Mouse (Mus musculus) heart, adult 2 months (tissue): ENCODE data around the gene Camsap3. TPM values are rescaled to one million over a fixed set of nuclear protein-coding genes. Genes with fewer than 3 reads are reported as not detected.
"Not testable (repeated sequence)": the region's sequence is repeated elsewhere in the genome, so short reads cannot be mapped to it uniquely, and the experiment has no call there.

Experiments used
- DNase-seq, 2 experiments: peaks; one replicate each; pipeline ENCODE4 v3.0.0; 2021
- H3K27ac ChIP-seq: fragments of 200-600 bp; 2 replicates; pipeline ENCODE4 v1.8.1; 2022
- H3K27me3 ChIP-seq: fragments of 200-500 bp; 2 replicates; pipeline ENCODE4 v1.6.1; 2012; ENCODE audit warnings: mild to moderate bottlenecking, low read length, inconsistent platforms, mixed read lengths; ENCODE audit not compliant: control insufficient read depth, insufficient read depth
- H3K36me3 ChIP-seq: fragments of 200-500 bp; 2 replicates; pipeline ENCODE4 v1.6.1; 2012; ENCODE audit warnings: low read length, inconsistent platforms; ENCODE audit not compliant: control insufficient read depth, insufficient read depth
- H3K4me1 ChIP-seq: fragments of 200-500 bp; 2 replicates; pipeline ENCODE4 v1.6.1; 2011; ENCODE audit warnings: low read length; ENCODE audit not compliant: control insufficient read depth, insufficient read depth
- H3K4me3 ChIP-seq: fragments of 200-600 bp; 2 replicates; pipeline ENCODE4 v1.8.1; 2022
- H3K79me2 ChIP-seq: fragments of 200-500 bp; replicated peaks from 2 replicates; pipeline ENCODE4 v1.6.1; 2012; ENCODE audit warnings: mild to moderate bottlenecking, inconsistent platforms, low read length, moderate library complexity, mixed read lengths; ENCODE audit not compliant: control insufficient read depth, insufficient read depth
- H3K9ac ChIP-seq: fragments of 200-500 bp; 2 replicates; pipeline ENCODE4 v1.6.1; 2012; ENCODE audit warnings: low read depth, mild to moderate bottlenecking, control low read depth, inconsistent platforms, low read length, mixed read lengths
- CTCF ChIP-seq: fragments of 200-600 bp; IDR thresholded peaks from 2 replicates; pipeline ENCODE4 v1.8.1; 2022; ENCODE audit warnings: antibody characterized with exemption, mild to moderate bottlenecking, moderate library complexity
- EP300 ChIP-seq: fragments of 200-500 bp; IDR thresholded peaks from 2 replicates; pipeline ENCODE4 v1.6.1; 2011; ENCODE audit warnings: low read depth, low read length, control low read depth; ENCODE audit not compliant: insufficient read depth
- POLR2A ChIP-seq: fragments of 200-500 bp; IDR thresholded peaks from 2 replicates; pipeline ENCODE4 v1.6.1; 2011; ENCODE audit warnings: mild to moderate bottlenecking, low read depth, low read length, control low read depth; ENCODE audit not compliant: insufficient read depth
- WGBS: fragments of 180-500 bp; shearing (Covaris S2); methylation state at CpG from one replicate; pipeline ENCODE4 v1.1.7; 2018; 5-methylcytosine and 5-hydroxymethylcytosine counted together
- intact Hi-C: fragments of 180-260 bp; cut with DNase I; formaldehyde crosslinking; loops from one replicate; pipeline ENCODE4 v1.15.1; 2025
- polyA plus RNA-seq: library from polyadenylated mRNA; depleted of rRNA; stranded (reverse); fragments of >200 nt; gene quantifications from 2 replicates; pipeline ENCODE4 v1.2.3, GENCODE M21; 2012
- total RNA-seq, 2 experiments: library from RNA; stranded (reverse); gene quantifications; 2 replicates each; pipeline ENCODE4 v1.2.3; 2021

Gene Camsap3
- total and polyA plus RNA-seq, 3 experiments: 0.68 to 1.9 (median 1.2) TPM

DNA sequence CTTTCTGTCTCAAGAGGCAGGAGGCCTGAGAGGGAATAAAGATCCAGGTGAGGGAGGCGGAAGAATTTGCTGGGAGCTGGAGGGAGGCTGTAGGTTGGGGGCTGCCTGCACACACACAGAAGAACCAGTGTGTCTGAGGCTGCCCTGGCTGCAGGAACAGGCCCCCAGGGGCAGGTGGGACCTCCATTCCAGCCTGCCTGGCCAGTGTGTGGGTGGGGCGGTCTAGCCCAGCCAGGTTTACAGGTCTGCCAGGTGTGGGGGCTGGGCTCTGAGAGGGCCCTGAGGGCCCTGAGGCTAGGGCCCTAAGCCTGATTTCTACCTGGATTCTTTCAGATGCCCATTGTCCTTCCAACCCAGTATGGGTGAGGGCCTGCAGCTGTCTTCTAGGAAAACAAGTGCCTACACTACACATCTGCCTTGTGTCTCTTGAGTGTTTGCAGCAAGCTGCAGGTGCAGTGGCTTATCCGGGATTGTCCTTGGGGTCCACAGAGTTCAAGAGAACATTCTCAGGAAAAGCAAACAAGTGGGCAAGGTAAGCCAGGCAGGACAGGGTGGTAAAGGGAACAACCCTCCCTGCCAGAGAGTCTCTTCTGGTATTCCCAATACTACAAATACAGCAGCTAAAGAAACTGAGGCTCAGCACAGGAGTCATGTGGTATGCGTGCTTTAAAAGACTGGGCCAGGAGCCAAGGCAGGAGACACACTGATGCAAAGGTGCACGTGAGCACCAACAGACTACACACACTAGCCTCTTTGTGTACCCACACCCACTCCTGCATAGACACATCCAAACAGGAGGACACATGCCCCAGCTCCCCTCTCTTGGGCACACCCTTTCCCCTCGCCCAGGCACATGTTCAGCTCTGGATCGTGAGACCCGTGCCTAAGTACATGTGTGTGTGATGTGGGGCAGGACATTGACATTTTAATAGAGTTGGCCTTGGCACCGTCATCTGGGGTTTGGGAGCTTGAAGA, 7.4 kb upstream of the Camsap3 start:
- H3K27ac ChIP-seq: no peak overlapping the region
- no peaks in the 10 kb centered on the region for H3K27me3 ChIP-seq
- no peak overlapping the region for H3K4me3 ChIP-seq
- no peaks in the 10 kb centered on the region for H3K36me3 ChIP-seq
- H3K79me2 ChIP-seq: no peaks in the 10 kb centered on the region
- no peaks in the 10 kb centered on the region for H3K4me1 ChIP-seq
- no peak overlapping the region for H3K9ac ChIP-seq
- no peak for DNase-seq
- intact Hi-C loops: no loop called here
- WGBS: 78% methylated on average over 9 of the region's 9 CpGs
- TF ChIP-seq EP300 (no peak), CTCF (no peak), POLR2A (no peak)

DNA sequence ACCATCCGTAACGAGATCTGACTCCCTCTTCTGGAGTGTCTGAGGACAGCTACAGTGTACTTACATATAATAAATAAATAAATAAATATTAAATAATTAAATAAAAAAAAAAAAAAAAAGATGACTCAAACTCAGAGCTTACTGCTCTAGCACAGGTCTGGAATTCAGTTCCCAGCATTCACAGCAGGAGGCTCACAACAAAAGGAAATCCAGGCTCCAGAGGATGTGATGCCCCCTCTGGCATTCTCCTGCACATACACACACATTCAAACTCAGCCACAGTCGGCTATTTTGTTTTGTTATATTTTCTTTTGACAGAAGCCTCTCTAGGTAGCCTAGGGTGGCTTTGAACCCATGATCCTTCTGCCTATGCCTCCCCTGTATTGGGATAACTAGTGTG, 5.1 kb upstream of the Camsap3 start:
- H3K27me3 ChIP-seq, DNase-seq, H3K79me2 ChIP-seq, H3K4me1 ChIP-seq, H3K36me3 ChIP-seq, H3K9ac ChIP-seq, intact Hi-C loops, H3K4me3 ChIP-seq, H3K27ac ChIP-seq: not testable (repeated sequence)
- 88% methylated on average over 3 of the region's 3 CpGs for WGBS

DNA sequence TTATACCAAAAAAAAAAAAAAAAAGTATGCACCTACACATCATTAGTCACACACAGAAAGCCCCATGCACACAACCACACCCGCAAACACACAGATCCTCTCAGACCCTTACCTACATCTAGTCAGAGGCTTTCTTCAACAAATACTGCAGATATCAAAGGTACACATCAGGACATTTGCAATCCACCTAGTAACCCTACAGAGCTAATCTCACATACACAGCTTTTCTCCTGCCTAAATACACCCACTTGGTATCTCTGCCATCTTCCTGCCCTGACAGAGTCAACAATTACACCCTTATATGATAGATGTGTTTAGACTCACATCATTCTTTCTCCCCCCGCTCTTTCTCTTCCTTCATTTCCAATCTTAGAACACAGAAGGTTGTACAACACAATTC, 641 bp upstream of the Camsap3 start:
- Histone ChIP-seq H3K27ac (no peak overlapping the region), H3K79me2 (no peaks in the 10 kb centered on the region), H3K4me3 (no peak overlapping the region), H3K36me3 (no peaks in the 10 kb centered on the region), H3K4me1 (no peaks in the 10 kb centered on the region), H3K27me3 (peaks cover 3% of the 10 kb centered on the region; the same call in 1 of the 2 replicates), H3K9ac (no peak overlapping the region)
- no peak for DNase-seq
- intact Hi-C loops: no loop called here
- TF ChIP-seq POLR2A (no peak), EP300 (no peak), CTCF (no peak)
- WGBS: 81% methylated on average over 2 of the region's 2 CpGs

DNA sequence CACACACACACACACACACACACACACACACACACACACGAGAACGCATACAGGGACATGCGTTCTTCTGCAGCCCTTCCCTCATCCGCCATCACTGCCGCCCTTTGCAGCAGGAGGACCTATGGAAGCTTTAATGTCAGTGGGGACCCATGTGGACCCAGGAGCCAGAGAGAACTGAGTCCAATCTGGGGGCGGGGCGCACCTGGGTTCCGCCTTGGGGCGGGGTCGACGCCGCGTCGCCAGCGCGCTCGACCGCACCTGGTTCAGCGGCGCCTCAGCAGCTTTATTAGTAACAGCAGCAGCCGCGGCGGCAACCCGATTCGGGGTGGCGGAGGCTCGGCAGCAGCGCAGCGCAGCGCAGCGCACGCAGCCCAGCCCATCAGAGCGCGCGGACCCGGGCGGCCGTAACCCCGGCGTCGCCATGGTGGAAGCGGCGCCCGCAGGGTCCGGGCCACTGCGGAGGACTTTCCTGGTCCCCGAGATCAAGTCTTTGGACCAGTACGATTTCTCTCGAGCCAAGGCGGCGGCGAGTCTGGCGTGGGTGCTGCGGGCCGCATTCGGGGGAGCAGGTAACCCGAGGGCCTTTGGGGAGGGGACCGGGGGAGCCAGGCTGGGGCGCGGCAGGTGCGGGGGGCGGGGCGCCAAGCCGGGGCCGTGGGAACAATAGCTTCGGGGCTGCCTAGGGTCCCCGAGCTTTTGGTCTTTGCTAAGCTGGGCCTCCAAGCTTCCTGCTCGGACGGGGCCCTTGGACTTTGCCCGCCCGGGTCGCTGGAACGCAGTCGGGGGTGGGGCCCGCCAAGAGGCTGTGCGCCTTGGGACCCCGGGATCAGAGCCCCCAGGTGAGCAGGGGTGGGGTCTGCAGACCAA, 531 bp downstream of the Camsap3 start:
- Histone ChIP-seq H3K79me2 (no peaks in the 10 kb centered on the region), H3K27me3 (peaks cover 3% of the 10 kb centered on the region; the same call in 1 of the 2 replicates), H3K4me1 (no peaks in the 10 kb centered on the region), H3K9ac (peak overlapping the region; percentile 35; the same call in 1 of the 2 replicates), H3K27ac (no peak overlapping the region), H3K4me3 (peak overlapping the region; percentile 52), H3K36me3 (no peaks in the 10 kb centered on the region)
- intact Hi-C loops: no loop called here
- no peak for DNase-seq
- TF ChIP-seq EP300 (no peak), CTCF (no peak), POLR2A (no peak)
- WGBS: 2% methylated on average over 77 of the region's 77 CpGs

DNA sequence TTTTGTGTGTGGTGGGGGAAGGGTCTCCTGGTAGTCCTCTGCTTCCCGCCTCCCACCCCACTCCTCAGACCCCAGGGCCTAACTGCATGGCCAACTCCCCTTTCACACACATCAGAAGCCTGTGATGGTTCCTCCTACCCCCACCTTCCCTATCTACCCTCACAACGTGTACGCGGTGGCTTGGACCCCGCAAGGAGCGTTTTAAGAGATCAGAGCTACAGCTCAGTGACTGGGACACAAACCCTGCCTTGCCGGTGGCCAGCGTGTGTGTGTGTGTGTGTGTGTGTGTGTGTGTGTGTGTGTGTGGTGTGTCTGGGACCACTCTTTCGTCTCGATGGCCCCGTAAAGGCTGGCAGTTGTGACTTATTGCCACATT, 1.2 kb downstream of the Camsap3 start:
- intact Hi-C loops: no loop called here
- TF ChIP-seq POLR2A: no peak
- TF ChIP-seq EP300: no peak
- no peak overlapping the region for H3K4me3 ChIP-seq
- H3K79me2 ChIP-seq: no peaks in the 10 kb centered on the region
- 42% methylated on average over 11 of the region's 11 CpGs for WGBS
- H3K9ac ChIP-seq: no peak overlapping the region
- H3K27ac ChIP-seq: no peak overlapping the region
- no peak for DNase-seq
- no peaks in the 10 kb centered on the region for H3K36me3 ChIP-seq
- no peaks in the 10 kb centered on the region for H3K4me1 ChIP-seq
- peaks cover 3% of the 10 kb centered on the region; the same call in 1 of the 2 replicates for H3K27me3 ChIP-seq

DNA sequence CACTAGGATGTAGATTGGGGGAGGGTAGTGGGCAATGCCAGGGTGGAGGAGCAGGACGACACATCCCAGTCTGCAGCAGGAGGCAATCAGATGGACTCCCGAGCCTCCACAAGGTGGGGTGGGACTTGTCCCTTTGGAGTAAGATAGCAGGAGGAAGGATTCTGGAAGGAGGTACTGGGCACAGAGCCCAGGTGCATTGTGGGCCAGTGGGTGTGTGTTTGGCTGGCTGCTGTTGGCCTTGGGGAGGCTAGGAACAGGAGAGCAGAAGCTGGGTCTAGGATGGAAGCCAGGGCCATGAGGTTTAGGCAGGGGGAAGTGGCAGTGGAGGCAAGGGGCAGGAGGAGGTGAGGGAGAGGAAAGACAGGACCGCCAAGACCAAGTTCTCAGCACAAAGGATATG, 6.4 kb downstream of the Camsap3 start:
- intact Hi-C loops: no loop called here

More for the DNA sequence above, 6.4 kb downstream of the Camsap3 start:
- no peak for TF ChIP-seq EP300
- no peak for TF ChIP-seq POLR2A
- TF ChIP-seq CTCF: no peak
- Histone ChIP-seq H3K4me3 (no peak overlapping the region), H3K27me3 (no peaks in the 10 kb centered on the region), H3K79me2 (no peaks in the 10 kb centered on the region), H3K27ac (no peak overlapping the region), H3K4me1 (no peaks in the 10 kb centered on the region), H3K9ac (no peak overlapping the region), H3K36me3 (no peaks in the 10 kb centered on the region)
- DNase-seq: no peak
- WGBS: 25% methylated on average over 3 of the region's 3 CpGs
